Mouse (Mus musculus) lung, adult 2 months (tissue): ENCODE data around the gene B4galt2.

Source experiments
- CTCF ChIP-seq: fragments of 200-500 bp; IDR thresholded peaks from 2 replicates; pipeline ENCODE4 v1.5.1; 2011; ENCODE audit warnings: mild to moderate bottlenecking, low read length, control low read depth; ENCODE audit not compliant: insufficient read depth
- POLR2A ChIP-seq: fragments of 200-500 bp; IDR thresholded peaks from 2 replicates; pipeline ENCODE4 v1.6.1; 2011; ENCODE audit warnings: low read depth, mild to moderate bottlenecking, control low read depth, low read length, borderline replicate concordance; ENCODE audit errors: extremely low read depth

DNA sequence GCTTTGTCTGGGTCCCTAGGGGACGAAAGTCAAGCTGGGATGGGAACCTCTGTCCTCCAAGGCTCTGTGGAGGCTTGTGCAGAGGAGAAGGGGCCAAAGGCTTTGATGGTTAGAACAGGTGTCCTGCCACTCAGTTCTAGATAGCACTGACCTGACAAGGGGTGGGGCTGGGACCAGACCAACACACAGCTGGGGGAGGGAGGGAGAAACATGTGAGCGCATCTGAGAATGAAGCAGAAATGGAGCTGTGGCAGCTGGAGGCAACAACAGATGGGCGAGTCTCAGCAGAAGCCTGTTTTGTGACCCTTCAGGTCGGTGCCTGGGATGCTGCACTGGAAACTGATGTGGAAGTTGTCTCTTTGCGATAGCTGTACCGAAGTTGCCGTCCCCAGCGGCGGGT, 14.0 kb downstream of the B4galt2 start:
- TF ChIP-seq CTCF = no peak
- TF ChIP-seq POLR2A = no peak
